Mouse (Mus musculus) layer of hippocampus, postnatal 14 days (tissue): ENCODE results near the gene Vav2. TPM values are rescaled to one million over a fixed set of nuclear protein-coding genes. Genes with fewer than 3 reads are reported as not detected.

Experiments
- DNase-seq, 2 experiments: peaks; one replicate each; pipeline ENCODE4 v3.0.0; 2021 to 2022; ENCODE audit warnings: low spot score in 2 of 2, mixed read lengths in 1 of 2
- long read RNA-seq, 2 experiments: library from polyadenylated mRNA; stranded (forward); transcript quantifications; one replicate each; pipeline ENCODE4 v2.0.0; 2021
- total RNA-seq, 2 experiments: library from RNA; stranded (reverse); gene quantifications; 2 replicates each; pipeline ENCODE4 v1.2.3; 2021

Vav2 gene
- 10 to 100 TPM; 19.5 to 21.8 TPM for total RNA-seq
- long read RNA-seq, experiment 1, partial matches to known transcripts = 4 of 7 reads
- long read RNA-seq, experiment 1, other reads (novel, unspliced or antisense) = 3 of 7 reads
- long read RNA-seq, experiment 2, partial matches to known transcripts = 4 of 4 reads
- long read RNA-seq, experiment 2, other reads (novel, unspliced or antisense) = 0 of 4 reads

- peak; percentile 68 to 82 for DNase-seq
Observed at GRCm38 (mm10) chr2:27426855-27427457, at the start of gene Vav2. Vav2 (minus strand) TSS chr2:27427033.

- DNase-seq = peak; percentile 89 to 96
Observed at GRCm38 (mm10) chr2:27475495-27476302, 48.9 kb upstream of the Vav2 start.

DNA sequence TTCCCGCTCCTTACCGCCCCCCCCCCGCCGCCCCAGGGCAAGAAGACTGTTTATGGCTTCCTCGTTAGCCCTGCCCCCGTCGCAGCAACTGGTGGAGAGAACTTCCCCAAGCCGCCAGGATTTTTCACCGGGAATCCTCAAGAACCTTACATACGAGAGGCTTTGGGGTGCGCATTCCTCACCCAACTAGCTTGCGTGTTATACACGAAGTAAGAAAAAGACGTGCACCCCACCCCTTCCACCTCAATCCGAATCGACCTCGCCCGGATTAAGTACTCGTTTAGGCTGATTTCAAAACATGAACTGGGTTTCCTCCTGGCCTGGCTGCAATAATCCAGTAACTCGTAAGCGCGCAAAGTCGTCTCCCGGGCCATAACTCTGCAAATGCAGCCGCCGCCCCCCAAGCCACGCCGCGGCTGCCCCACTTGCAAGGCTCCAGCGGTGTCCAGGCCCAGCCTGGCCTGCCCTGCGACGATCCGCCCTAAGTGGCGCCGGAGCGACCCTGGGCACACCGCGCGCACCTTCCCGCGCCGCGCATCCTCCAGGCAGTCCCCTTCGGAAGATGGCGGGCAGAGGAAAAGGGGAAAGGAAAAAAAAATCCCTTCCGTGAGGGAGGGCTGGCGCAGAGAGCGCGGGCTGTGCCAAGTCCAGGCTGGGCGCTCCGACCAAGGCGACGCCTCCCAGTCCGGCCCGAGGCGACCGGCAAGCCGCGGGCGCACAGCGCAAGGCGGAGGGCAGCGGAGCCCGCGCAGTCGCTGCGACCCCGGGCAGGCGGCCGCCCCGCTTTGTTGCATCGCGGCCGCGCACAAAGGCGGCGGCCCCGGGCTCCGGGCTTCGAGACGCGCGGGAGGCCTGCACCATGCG, 48.0 kb upstream of the Vav2 start:
- DNase-seq = peak in 1 of 2 experiments; percentile 29

DNA sequence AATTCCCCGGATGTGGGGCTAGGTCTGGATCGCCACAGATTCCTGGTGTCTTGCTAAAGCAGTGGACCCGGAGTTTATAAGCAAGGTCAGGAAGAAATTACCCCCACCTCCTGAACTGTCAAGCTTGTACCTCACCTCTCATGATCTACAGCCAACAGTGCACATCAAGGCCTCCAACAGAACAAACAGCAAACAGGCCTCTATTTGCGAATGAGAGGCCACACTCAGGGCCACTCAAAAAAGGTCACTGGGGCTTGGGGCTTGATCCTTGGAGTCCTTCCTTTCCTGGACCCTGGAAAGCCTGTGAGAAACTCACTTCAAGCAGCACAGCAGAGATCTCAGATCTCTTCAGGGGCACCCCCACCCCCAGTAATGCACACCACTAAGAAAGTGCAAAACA, 47.1 kb upstream of the Vav2 start:
- no peak for DNase-seq

DNA sequence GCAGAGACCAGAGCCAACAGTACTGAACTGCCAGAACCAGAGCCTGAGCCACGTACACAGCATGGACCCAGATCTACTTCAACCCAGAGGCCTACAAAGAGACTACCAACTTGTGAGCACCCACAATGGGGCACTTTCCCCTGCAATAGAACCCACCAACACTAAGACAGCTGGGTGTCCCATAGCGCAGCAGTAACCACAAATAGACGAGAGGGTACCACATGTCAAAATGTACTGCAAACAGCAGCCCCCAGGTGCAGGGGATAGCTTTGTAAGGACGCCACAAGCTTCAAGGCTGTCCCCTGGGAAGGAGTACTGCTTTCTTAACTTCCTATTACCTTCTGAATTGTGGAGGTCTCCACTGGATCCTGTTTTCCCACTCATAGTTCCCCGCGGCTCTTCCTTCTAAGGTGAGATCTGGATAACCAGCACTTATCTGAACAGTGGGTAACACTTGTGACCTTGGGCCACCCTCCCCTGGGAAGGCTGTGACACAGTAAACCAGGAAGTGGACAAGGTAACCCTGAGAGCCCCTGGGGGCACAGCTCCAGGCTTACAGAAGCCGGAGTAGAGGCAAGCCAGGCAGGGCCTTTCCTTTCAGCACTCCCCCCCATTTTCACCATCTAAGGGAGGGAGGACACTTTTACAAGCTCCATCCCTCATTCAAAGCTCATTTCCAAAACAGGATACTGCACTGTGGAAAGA, 46.4 kb upstream of the Vav2 start:
- DNase-seq = no peak

GRCm38 (mm10) chr2:27471170-27471584, 44.3 kb upstream of the Vav2 start:
- DNase-seq = no peak

DNA sequence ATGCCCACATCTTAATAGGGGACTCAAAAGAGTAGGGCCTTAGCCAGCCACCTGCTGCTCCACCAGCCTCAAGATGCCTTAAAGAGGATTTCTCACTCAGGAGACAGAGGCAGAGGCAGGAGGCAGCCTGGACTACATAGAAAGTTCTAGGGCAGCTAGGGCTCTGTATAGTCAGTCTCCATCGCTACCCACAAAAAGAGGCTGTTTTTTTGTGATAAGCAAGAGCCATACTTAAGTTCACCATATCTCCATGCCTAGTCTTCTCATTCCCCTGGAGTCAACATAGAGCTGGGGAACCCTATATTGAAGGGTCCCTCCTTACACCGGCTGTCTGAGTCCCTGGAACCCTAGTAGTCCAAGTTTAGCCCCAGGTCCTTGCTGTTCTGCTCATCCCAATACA, 43.7 kb upstream of the Vav2 start:
- no peak for DNase-seq

GRCm38 (mm10) chr2:27469991-27470355, 43.1 kb upstream of the Vav2 start:
- no peak for DNase-seq

GRCm38 (mm10) chr2:27469292-27469990, 42.6 kb upstream of the Vav2 start:
- DNase-seq = no peak

- no peak for DNase-seq
Observed at GRCm38 (mm10) chr2:27462901-27463300, 36.1 kb upstream of the Vav2 start.

DNA sequence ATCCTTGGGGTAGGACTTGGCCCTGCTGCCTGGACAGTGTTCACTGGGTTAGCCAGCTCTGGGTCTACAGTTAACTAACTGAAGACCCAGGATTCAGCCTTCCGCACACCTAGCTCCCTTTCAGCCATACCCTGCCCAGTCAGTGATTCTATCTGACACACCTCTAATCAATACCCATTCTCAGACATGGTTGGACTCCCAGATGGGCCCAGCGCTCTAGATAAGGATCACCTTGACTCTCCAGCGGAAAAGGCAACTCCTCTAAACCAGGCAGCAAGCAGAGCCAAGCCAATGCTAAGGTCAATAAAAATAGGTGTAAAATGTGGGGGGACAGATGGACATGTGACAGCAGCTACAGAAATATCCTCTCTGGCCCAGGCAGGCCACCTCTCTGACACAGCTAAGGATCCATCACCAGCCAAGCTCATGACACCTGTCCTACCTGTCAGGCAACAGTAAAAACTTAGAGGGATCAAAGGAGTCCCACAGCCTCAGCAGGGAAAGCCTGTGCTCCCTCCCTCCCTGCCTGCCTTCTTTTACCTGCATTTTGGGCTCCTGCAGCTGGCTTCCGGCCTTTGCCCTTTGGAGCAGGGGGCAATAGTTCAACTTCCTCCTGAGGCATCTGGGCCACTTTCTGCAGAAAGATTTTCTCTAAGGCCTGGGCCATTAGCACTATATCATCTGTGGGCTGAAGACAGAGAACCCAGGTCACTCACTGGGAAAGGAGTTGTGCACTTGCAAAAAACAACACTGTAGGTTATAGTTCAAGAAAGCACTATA, 35.2 kb upstream of the Vav2 start:
- no peak for DNase-seq

DNA sequence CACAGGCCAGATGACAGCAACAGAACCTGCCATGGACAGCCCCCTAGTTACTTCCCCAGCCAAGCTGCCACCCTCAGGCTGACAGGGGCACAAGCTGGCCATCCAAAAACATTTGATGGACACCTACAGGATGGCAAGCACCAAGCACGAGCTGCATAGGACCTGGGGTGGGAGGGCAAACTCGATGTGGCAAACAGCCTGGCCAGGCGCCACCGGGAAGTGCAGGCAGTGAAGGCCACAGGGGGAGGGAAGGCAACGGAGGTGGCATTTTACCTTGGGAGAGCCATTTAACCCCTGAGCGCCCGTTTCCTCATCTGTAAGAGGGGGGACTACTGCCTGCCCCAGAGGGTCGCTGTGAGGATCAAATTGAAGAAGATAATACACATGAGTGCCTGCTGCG, 33.8 kb upstream of the Vav2 start:
- DNase-seq = no peak

GRCm38 (mm10) chr2:27460163-27460562, 33.3 kb upstream of the Vav2 start:
- no peak for DNase-seq

DNA sequence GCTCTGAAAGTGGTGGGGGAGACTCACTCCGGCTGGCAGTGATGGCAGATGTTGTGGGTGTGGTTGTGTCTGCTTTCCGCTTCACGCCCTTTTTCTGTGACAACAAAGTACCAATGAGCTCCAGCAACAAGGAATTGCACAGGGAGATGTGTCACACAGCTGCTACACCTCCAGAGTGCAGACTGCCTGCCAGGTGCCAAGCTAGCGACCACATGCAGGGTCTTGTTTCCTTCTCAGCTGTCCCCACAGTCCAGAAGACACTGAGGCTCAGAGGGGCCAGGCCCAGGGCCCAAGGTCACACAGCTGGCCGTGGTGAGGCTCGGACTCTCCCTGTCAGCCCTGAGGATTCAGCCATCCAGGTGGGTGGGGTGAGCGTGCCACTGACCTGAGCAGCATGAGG, 32.9 kb upstream of the Vav2 start:
- no peak for DNase-seq

GRCm38 (mm10) chr2:27450226-27450625, 23.4 kb upstream of the Vav2 start:
- DNase-seq = no peak

- no peak for DNase-seq
Observed at GRCm38 (mm10) chr2:27447782-27448181, 20.9 kb upstream of the Vav2 start.

- no peak for DNase-seq
Observed at GRCm38 (mm10) chr2:27446812-27447211, 20.0 kb upstream of the Vav2 start.

GRCm38 (mm10) chr2:27445910-27446309, 19.1 kb upstream of the Vav2 start:
- DNase-seq = no peak

DNA sequence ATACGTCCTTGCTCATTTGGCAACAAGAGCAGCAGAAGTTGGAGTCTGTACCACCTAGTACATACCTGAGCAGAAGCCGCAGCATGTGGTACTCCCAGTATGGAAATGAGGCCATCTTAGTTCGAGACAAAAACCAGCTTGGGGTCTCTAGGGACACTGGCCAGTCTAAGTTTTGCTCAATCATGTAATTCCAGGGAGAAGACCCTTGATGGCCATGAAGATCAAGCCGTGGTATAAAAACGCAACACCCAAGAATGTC, 16.5 kb upstream of the Vav2 start:
- DNase-seq = no peak
